Mouse (Mus musculus): Measurements from ENCODE around the gene Phc3. TPM values are rescaled to one million over a fixed set of nuclear protein-coding genes. Genes with fewer than 3 reads are reported as not detected.

The Phc3 gene
- polyA plus RNA-seq, 1 experiment from 2014 or later = 8.8 TPM

DNA sequence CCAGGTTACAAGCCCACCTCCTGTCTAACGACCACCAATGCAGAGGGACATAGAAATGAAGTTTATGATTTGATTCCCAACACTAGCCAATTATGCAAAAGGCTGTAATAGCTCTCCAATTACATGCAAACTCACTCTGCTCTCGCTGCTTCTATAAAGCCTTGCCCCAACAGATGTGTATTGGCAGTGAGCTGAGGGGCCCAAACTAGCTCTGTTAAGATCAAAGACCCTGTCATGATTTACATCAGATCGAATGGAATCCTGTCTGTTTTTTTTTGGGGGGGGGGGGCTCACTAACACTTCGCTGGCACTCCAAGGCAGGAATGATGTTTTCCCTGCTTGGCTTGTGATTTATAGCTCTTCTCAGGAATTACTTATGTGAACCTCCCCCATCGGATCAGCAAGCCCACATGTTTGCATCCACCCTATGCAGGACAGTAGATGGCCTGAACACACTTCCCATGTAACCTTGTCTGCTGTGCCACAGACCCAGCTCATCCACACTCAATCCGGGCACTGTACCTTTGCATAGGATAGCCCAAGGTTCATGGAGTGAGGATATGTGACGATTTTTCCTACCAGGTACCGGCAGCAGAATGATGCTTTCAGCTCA lies 13.8 kb upstream of the Phc3 start:
- no peak for ATAC-seq (replicated peaks; ENCODE audit: low FRiP score, low TSS enrichment, low read depth)
- WGBS = 39% methylated on average over 8 of the region's 8 CpGs
- no peaks in the 10 kb centered on the region for H3K27me3 ChIP-seq (replicated peaks; ENCODE audit: control insufficient read depth, insufficient read depth, low read length)
- H3K9ac ChIP-seq (ENCODE audit: low read length) = no peak overlapping the region
- no peak overlapping the region for H3K27ac ChIP-seq (ENCODE audit: low read depth)
- DNase-seq (ENCODE audit: low spot score) = no peak
- H3K4me1 ChIP-seq (replicated peaks; ENCODE audit: control insufficient read depth, insufficient read depth, low read length) = no peaks in the 10 kb centered on the region
- no peak overlapping the region for H3K4me3 ChIP-seq (ENCODE audit: low read depth, low read length)
- no peak overlapping the region for H3K4me2 ChIP-seq (ENCODE audit: low read length)
- no peaks in the 10 kb centered on the region for H3K36me3 ChIP-seq (ENCODE audit: control insufficient read depth, insufficient read depth, low read length)
- no peaks in the 10 kb centered on the region for H3K9me3 ChIP-seq (ENCODE audit: control insufficient read depth, low read length)

GRCm38 (mm10) chr3:30981616-30982380 lies 12.6 kb upstream of the Phc3 start:
- Histone ChIP-seq H3K36me3 (ENCODE audit: control insufficient read depth, insufficient read depth, low read length) (no peaks in the 10 kb centered on the region), H3K4me3 (ENCODE audit: low read depth, low read length) (no peak overlapping the region), H3K27ac (ENCODE audit: low read depth) (no peak overlapping the region), H3K9ac (ENCODE audit: low read length) (no peak overlapping the region), H3K9me3 (ENCODE audit: control insufficient read depth, low read length) (no peaks in the 10 kb centered on the region), H3K27me3 (replicated peaks; ENCODE audit: control insufficient read depth, insufficient read depth, low read length) (no peaks in the 10 kb centered on the region), H3K4me2 (ENCODE audit: low read length) (no peak overlapping the region), H3K4me1 (replicated peaks; ENCODE audit: control insufficient read depth, insufficient read depth, low read length) (no peaks in the 10 kb centered on the region)
- DNase-seq (ENCODE audit: low spot score) (no peak), ATAC-seq (replicated peaks; ENCODE audit: low FRiP score, low TSS enrichment, low read depth) (peak; percentile 77; the same call in 1 of the 2 replicates)
- 59% methylated on average over 5 of the region's 5 CpGs for WGBS

DNA sequence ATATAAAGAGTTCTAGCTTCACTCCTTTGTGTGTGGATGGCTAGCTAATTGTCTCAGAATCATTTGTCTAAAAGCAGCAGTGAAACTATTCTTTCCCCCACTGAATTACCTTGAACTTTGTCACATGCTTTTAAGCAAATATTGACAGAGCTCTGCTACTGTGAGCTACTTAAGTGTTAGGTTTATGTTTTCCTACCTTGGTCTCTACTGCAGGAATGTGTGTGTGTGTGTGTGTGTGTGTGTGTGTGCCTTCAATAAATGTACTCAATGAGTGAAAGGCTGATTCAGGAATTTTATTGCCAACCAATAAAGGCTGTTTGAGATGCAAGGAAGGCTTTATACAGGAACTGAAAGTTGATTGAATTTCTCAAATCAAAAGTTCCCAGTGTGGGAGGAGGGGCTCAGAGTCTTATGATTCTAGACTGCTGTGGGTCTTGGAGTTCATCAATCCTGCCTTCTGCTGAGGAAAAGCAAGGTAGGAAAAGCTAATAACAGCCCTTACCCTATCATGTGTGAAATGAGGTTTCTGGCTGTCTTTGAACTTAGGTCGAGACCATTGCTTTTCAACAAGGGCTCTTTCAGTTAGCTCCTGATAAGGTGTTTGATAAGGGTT lies 7.9 kb upstream of the Phc3 start:
- Histone ChIP-seq H3K27ac (ENCODE audit: low read depth) (no peak overlapping the region), H3K4me3 (ENCODE audit: low read depth, low read length) (no peak overlapping the region), H3K4me2 (ENCODE audit: low read length) (no peak overlapping the region), H3K4me1 (replicated peaks; ENCODE audit: control insufficient read depth, insufficient read depth, low read length) (no peaks in the 10 kb centered on the region), H3K27me3 (replicated peaks; ENCODE audit: control insufficient read depth, insufficient read depth, low read length) (no peaks in the 10 kb centered on the region), H3K9ac (ENCODE audit: low read length) (no peak overlapping the region), H3K9me3 (ENCODE audit: control insufficient read depth, low read length) (no peaks in the 10 kb centered on the region), H3K36me3 (ENCODE audit: control insufficient read depth, insufficient read depth, low read length) (no peaks in the 10 kb centered on the region)
- DNase-seq (ENCODE audit: low spot score) (no peak), ATAC-seq (replicated peaks; ENCODE audit: low FRiP score, low TSS enrichment, low read depth) (peak; percentile 84)
- WGBS = 52% methylated on average over 1 of the region's 1 CpGs

DNA sequence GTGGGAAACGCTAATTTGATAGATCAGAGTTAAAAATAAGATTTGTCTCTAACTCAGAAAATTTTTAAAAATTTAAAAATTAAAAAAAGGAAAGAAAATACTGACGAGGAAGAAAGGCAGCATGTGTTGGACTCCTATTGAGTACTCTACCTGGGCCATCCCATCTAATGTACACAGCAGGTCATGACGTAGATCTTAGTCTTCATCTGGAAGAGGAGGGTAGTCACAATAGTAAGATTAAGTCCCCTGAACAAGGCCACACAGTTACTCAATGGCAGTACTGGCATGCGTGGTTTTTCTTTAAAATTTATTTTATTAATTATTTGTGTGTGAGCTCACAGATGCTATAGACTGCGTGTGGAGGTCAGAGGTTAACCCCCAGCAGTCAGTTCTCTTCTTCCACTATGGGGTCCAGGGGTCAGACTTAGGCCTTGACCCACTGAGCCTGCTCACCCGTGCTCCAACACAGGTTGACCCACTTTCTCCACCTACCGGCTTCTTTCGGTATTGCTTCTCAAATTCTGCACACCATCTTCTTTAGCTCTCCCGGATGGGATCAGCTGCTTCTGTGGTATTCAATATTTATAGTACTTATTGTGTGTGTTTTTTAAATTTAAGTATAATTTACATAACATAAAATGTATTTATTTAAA lies 6.0 kb upstream of the Phc3 start:
- Histone ChIP-seq H3K9ac (ENCODE audit: low read length) (no peak overlapping the region), H3K27me3 (replicated peaks; ENCODE audit: control insufficient read depth, insufficient read depth, low read length) (no peaks in the 10 kb centered on the region), H3K4me1 (replicated peaks; ENCODE audit: control insufficient read depth, insufficient read depth, low read length) (no peaks in the 10 kb centered on the region), H3K27ac (ENCODE audit: low read depth) (no peak overlapping the region), H3K36me3 (ENCODE audit: control insufficient read depth, insufficient read depth, low read length) (no peaks in the 10 kb centered on the region), H3K4me3 (ENCODE audit: low read depth, low read length) (no peak overlapping the region), H3K4me2 (ENCODE audit: low read length) (no peak overlapping the region), H3K9me3 (ENCODE audit: control insufficient read depth, low read length) (no peaks in the 10 kb centered on the region)
- WGBS = 50% methylated on average over 9 of the region's 9 CpGs
- DNase-seq (ENCODE audit: low spot score) (peak; percentile 78), ATAC-seq (replicated peaks; ENCODE audit: low FRiP score, low TSS enrichment, low read depth) (no peak; the same call in 1 of the 2 replicates)

GRCm38 (mm10) chr3:30968531-30969092 lies 603 bp downstream of the Phc3 start:
- WGBS = 1% methylated on average over 51 of the region's 54 CpGs
- Histone ChIP-seq H3K36me3 (ENCODE audit: control insufficient read depth, insufficient read depth, low read length) (peaks cover 23% of the 10 kb centered on the region), H3K27ac (ENCODE audit: low read depth) (peak overlapping the region; percentile 87), H3K9ac (ENCODE audit: low read length) (peak overlapping the region; percentile 88), H3K4me1 (replicated peaks; ENCODE audit: control insufficient read depth, insufficient read depth, low read length) (peaks cover 7% of the 10 kb centered on the region; the same call in 1 of the 2 replicates), H3K27me3 (replicated peaks; ENCODE audit: control insufficient read depth, insufficient read depth, low read length) (no peaks in the 10 kb centered on the region), H3K4me2 (ENCODE audit: low read length) (peak overlapping the region; percentile 62), H3K9me3 (ENCODE audit: control insufficient read depth, low read length) (no peaks in the 10 kb centered on the region), H3K4me3 (ENCODE audit: low read depth, low read length) (peak overlapping the region; percentile 87)
- ATAC-seq (replicated peaks; ENCODE audit: low FRiP score, low TSS enrichment, low read depth) = peak; percentile 65
- peak; percentile 85 for DNase-seq (ENCODE audit: low spot score)

DNA sequence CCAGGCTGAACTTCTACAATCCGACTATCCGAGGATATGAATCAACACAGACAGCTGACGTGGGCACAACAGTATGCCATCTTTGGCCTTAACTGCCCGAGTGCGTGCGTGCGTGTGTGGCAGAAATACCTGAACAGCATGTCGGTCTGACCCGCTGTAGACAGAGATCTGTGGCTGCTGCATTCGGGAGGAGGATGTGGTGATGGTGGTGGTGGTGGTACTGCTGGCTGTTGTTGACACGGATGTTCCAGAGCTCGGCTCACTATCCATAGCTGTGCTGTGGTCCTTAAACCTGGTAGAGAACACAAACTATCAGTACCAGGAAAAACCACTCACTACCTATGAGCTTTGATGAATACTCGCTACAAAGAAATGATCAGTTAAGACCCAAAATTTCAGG lies 3.6 kb downstream of the Phc3 start:
- Histone ChIP-seq H3K27ac (ENCODE audit: low read depth) (no peak overlapping the region), H3K36me3 (ENCODE audit: control insufficient read depth, insufficient read depth, low read length) (peaks cover 50% of the 10 kb centered on the region), H3K27me3 (replicated peaks; ENCODE audit: control insufficient read depth, insufficient read depth, low read length) (no peaks in the 10 kb centered on the region), H3K4me2 (ENCODE audit: low read length) (no peak overlapping the region), H3K4me3 (ENCODE audit: low read depth, low read length) (no peak overlapping the region), H3K9ac (ENCODE audit: low read length) (no peak overlapping the region), H3K9me3 (ENCODE audit: control insufficient read depth, low read length) (0 out of 2 replicates have a peak, but pooled peaks cover 2% of the 10 kb centered on the region), H3K4me1 (replicated peaks; ENCODE audit: control insufficient read depth, insufficient read depth, low read length) (peaks cover 7% of the 10 kb centered on the region; the same call in 1 of the 2 replicates)
- DNase-seq (ENCODE audit: low spot score) (no peak), ATAC-seq (replicated peaks; ENCODE audit: low FRiP score, low TSS enrichment, low read depth) (no peak)
- WGBS = 92% methylated on average over 13 of the region's 13 CpGs

GRCm38 (mm10) chr3:30964216-30964615 lies 5.0 kb downstream of the Phc3 start:
- H3K36me3 ChIP-seq (ENCODE audit: control insufficient read depth, insufficient read depth, low read length) = peaks cover 64% of the 10 kb centered on the region

DNA sequence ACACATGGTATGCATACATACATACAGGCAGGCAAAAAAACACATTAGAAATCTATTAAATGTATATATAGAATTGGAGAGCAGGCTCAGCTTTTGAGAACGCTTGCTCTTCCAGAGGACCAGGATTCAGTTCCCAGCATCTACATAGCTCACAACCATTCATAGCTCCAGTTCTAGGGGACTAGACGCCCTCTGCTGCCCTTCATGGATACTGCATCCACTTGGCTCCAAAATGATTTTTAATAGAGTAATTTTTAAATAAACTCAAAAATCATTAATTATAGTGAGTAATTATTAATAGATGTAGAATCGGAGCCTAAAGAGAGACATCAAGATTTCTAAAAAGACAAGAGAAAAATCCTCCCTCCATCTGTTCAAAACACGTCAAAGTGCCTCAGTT lies 6.1 kb downstream of the Phc3 start:
- peaks cover 75% of the 10 kb centered on the region for H3K36me3 ChIP-seq (ENCODE audit: control insufficient read depth, insufficient read depth, low read length)
- no peak overlapping the region for H3K9ac ChIP-seq (ENCODE audit: low read length)
- 0 out of 2 replicates have a peak, but pooled peaks cover 2% of the 10 kb centered on the region for H3K9me3 ChIP-seq (ENCODE audit: control insufficient read depth, low read length)
- ATAC-seq (replicated peaks; ENCODE audit: low FRiP score, low TSS enrichment, low read depth) = no peak
- H3K27ac ChIP-seq (ENCODE audit: low read depth) = no peak overlapping the region
- H3K27me3 ChIP-seq (replicated peaks; ENCODE audit: control insufficient read depth, insufficient read depth, low read length) = no peaks in the 10 kb centered on the region
- DNase-seq (ENCODE audit: low spot score) = no peak
- WGBS = 93% methylated on average over 4 of the region's 4 CpGs
- H3K4me2 ChIP-seq (ENCODE audit: low read length) = no peak overlapping the region
- no peak overlapping the region for H3K4me3 ChIP-seq (ENCODE audit: low read depth, low read length)
- H3K4me1 ChIP-seq (replicated peaks; ENCODE audit: control insufficient read depth, insufficient read depth, low read length) = peaks cover 4% of the 10 kb centered on the region; the same call in 1 of the 2 replicates

More at GRCm38 (mm10) chr3:30964216-30964615, 5.0 kb downstream of the Phc3 start:
- no peak overlapping the region for H3K4me2 ChIP-seq (ENCODE audit: low read length)
- no peak overlapping the region for H3K27ac ChIP-seq (ENCODE audit: low read depth)
- 89% methylated on average over 3 of the region's 3 CpGs for WGBS
- ATAC-seq (replicated peaks; ENCODE audit: low FRiP score, low TSS enrichment, low read depth) (no peak), DNase-seq (ENCODE audit: low spot score) (no peak)
- H3K9me3 ChIP-seq (ENCODE audit: control insufficient read depth, low read length) = 0 out of 2 replicates have a peak, but pooled peaks cover 2% of the 10 kb centered on the region
- no peaks in the 10 kb centered on the region for H3K27me3 ChIP-seq (replicated peaks; ENCODE audit: control insufficient read depth, insufficient read depth, low read length)
- H3K4me1 ChIP-seq (replicated peaks; ENCODE audit: control insufficient read depth, insufficient read depth, low read length) = peaks cover 7% of the 10 kb centered on the region; the same call in 1 of the 2 replicates
- no peak overlapping the region for H3K9ac ChIP-seq (ENCODE audit: low read length)
- H3K4me3 ChIP-seq (ENCODE audit: low read depth, low read length) = no peak overlapping the region

All from intestine, embryonic 14.5 days (tissue).